Mouse (Mus musculus) central nervous system, embryonic 14 days (tissue): ENCODE data around the gene Zar1. TPM values are rescaled to one million over a fixed set of nuclear protein-coding genes. Genes with fewer than 3 reads are reported as not detected.

Source experiments
- polyA plus RNA-seq: library from polyadenylated mRNA; depleted of rRNA; stranded (reverse); fragments of >200 nt; gene quantifications from 2 replicates; pipeline ENCODE4 v1.2.3, GENCODE M21; 2012; rRNA removed

Gene Zar1
- 1.8 and 2.1 TPM in 2 replicates for polyA plus RNA-seq

DNA sequence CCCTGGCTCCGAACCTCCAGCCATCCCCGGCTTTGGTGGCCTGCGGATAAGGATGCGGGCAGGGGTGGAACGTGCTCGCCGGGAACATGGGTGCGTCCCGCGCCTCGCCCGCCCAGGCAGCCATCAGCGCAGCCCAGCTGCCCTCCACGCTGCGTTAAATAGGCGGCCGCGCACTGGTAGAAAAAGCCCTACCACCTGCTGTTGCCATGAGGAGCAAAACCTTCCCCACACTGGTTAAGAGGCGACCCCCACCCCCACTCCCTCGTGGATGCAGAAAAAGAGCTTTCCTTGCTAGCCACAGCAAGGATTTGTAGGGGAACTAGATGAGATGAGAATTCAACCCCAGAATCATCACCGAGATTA, at the start of gene Zar1:
Gene Zar1 (minus strand): TSS at position 285 of the 363 bp plus-strand sequence.

DNA sequence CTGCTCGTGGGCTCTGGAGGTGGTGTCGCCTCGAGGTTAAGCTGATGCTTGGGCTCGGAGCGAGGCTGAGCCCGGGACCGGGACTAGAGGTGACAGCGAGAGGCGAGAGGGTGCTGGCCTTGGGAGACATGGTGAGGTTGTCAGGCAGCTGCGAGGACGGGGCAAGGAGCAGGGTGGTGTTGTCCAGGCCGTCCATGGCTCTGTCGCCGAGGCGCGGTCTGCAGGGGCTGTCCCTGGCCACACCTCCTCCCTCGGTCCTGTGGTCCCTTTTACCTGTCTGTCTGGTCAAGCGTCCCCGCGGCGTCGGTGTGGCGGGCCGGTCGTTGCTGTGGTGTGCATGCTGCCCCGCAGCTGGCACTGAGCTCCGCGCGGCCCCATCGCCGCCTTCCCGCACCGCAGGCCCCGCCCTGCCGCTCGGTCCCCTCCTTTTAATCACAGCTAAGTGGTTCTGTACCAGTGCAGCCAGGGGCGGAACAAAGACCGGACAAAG, 6.2 kb upstream of the Zar1 start, which contains the start of gene Gm5868:
Gene Gm5868 (minus strand): TSS at position 360 of the 490 bp plus-strand sequence.

DNA sequence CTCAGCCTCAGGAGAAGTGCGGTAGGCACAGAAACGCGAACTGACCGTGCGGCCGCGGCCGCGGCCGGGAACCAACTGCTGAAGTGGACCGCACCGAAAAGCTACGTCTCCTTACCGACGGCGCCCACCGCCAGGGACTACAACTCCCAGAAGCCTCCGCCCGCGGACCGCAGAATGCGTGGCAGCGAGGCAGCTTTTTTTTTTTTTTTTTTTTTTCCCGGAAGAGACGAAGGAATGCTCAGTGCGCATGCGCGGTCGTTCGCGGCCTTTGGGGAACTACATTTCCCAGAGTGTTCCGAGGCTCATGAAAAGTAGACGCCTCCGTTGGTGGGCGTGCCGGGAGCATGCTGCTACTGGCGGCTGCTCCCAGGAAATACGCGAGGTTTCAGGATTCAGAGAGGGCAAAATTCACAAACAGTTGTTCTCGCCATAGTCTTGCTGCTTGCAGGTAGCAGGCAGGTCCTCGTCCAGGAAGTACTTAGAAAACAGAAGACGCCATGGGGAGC, 21.5 kb downstream of the Zar1 start, which contains the start of gene Nfxl1:
Gene Nfxl1 (minus strand): TSS at position 141 of the 506 bp plus-strand sequence.

Other genes with a start within 250 kb of the Zar1 start
- gene Corin, start 76.8 kb downstream of the Zar1 start, polyA plus RNA-seq: 0.97 and 3.1 TPM in 2 replicates
- gene Nfxl1, start 21.6 kb downstream of the Zar1 start, polyA plus RNA-seq: 22.7 and 25.8 TPM in 2 replicates
- 3.2 and 3.8 TPM in 2 replicates for gene Gm5868, start 6.3 kb upstream of the Zar1 start, polyA plus RNA-seq
- gene Cnga1, start 63.0 kb upstream of the Zar1 start, polyA plus RNA-seq: not detected in 2 replicates
- gene Nipal1, start 66.5 kb upstream of the Zar1 start, polyA plus RNA-seq: 0.17 and 0.84 TPM in 2 replicates
- gene Txk, start 171.5 kb upstream of the Zar1 start, polyA plus RNA-seq: 0.05 and 0.08 TPM in 2 replicates